Mouse (Mus musculus) midbrain, embryonic 11.5 days (tissue): ENCODE results near the gene Krt2. TPM values are rescaled to one million over a fixed set of nuclear protein-coding genes. Genes with fewer than 3 reads are reported as not detected.

Experiments used
- ATAC-seq: fragments of 200-750 bp; cut with Nextera tagmentation; 2 replicates; pipeline ENCODE4 v1.8.0; 2017; ENCODE audit warnings: moderate TSS enrichment, moderate library complexity; ENCODE audit not compliant: low FRiP score
- DNase-seq: peaks from one replicate; pipeline ENCODE4 v3.0.0; 2015; ENCODE audit warnings: low spot score; ENCODE audit errors: missing footprints
- H3K27ac ChIP-seq: fragments of 300-500 bp; sonication (generic); 2 replicates; pipeline ENCODE4 v1.5.1; 2014; ENCODE audit warnings: low read depth, low read length
- H3K27me3 ChIP-seq: fragments of 300-500 bp; sonication (generic); 2 replicates; pipeline ENCODE4 v1.6.1; 2014; ENCODE audit warnings: mild to moderate bottlenecking, low read length, moderate library complexity, mixed read lengths; ENCODE audit not compliant: control insufficient read depth, insufficient read depth
- H3K36me3 ChIP-seq: fragments of 300-500 bp; sonication (generic); 2 replicates; pipeline ENCODE4 v1.6.1; 2014; ENCODE audit warnings: mild to moderate bottlenecking, low read length, moderate library complexity, mixed read lengths; ENCODE audit not compliant: control insufficient read depth, insufficient read depth
- H3K4me1 ChIP-seq: fragments of 300-500 bp; sonication (generic); 2 replicates; pipeline ENCODE4 v1.6.1; 2014; ENCODE audit warnings: low read length; ENCODE audit not compliant: control insufficient read depth, insufficient read depth
- H3K4me2 ChIP-seq: fragments of 300-500 bp; sonication (generic); 2 replicates; pipeline ENCODE4 v1.6.1; 2014; ENCODE audit warnings: mild to moderate bottlenecking, moderate library complexity
- H3K4me3 ChIP-seq: fragments of 300-500 bp; sonication (generic); 2 replicates; pipeline ENCODE4 v1.5.1; 2014; ENCODE audit warnings: low read depth, low read length
- H3K9ac ChIP-seq: fragments of 300-500 bp; sonication (generic); 2 replicates; pipeline ENCODE4 v1.6.1; 2014; ENCODE audit warnings: low read length
- H3K9me3 ChIP-seq: fragments of 300-500 bp; sonication (generic); 2 replicates; pipeline ENCODE4 v1.6.1; 2016; ENCODE audit warnings: low read length; ENCODE audit not compliant: control insufficient read depth
- WGBS: fragments of 180-500 bp; shearing (Covaris S2); extraction: QIAGEN DNeasy Blood & Tissue Kit; methylation state at CpG from one replicate; pipeline ENCODE4 v1.1.7; 2014; 5-methylcytosine and 5-hydroxymethylcytosine counted together
- polyA plus RNA-seq: library from polyadenylated mRNA; unstranded; fragments of >200 nt; fragmentation: Nextera tagmentation; extraction: Ambion mirVana; gene quantifications from 2 replicates; pipeline ENCODE4 v1.2.1, GENCODE M21; 2014

The Krt2 gene
- polyA plus RNA-seq, 1 experiment from 2014 or later, result not detected

DNA sequence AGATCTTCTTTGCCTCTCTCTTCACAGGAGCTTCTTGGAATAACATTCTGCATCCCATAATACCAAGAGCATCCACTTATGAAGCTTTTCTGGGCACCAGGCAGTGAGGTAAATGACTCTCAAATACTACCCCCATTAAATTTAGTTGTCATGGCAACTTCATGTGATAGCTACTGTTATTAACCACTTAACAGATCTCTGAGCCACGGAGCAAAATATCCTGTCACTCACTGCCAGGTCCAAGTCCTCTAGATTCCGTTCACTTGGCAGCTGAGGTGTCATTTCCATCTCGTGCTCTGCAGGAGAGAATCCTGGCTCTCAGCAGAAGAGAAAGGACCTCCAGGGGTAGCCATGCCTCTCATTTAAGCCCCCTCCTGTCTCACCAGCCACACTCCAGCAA is 27.1 kb downstream of the Krt2 start:
- Histone ChIP-seq H3K4me3 (no peak overlapping the region), H3K4me2 (no peak overlapping the region), H3K36me3 (no peaks in the 10 kb centered on the region), H3K9me3 (no peaks in the 10 kb centered on the region), H3K27ac (no peak overlapping the region), H3K9ac (no peak overlapping the region), H3K27me3 (no peaks in the 10 kb centered on the region), H3K4me1 (no peaks in the 10 kb centered on the region)
- WGBS, result 32% methylated on average over 3 of the region's 3 CpGs
- ATAC-seq (no peak), DNase-seq (no peak)

DNA sequence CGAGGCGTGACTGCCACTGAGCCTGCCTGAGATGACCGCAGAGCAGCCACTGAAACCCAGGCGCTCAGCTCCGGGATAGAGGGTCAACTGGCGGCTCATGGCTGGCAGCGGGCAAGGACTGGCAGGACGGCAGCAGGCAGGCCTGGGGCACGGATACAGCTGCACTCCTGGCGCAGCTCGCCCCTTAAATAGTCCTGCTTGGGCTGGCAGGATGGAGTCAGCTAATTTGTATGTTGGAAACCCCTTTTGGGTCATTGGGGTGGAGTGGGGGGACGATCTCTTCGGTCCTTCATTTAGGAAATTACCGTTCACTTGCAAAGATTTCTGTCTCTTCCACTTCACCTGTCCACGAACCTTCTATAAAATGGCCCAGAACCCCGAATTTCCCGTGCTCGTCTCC is 31.6 kb downstream of the Krt2 start, which contains the start of gene Krt72:
Krt72 (minus strand) TSS at position 101 of the 400 bp plus-strand sequence.
- Histone ChIP-seq H3K9ac (no peak within 1 kb of the TSS), H3K9me3 (no peaks in the 10 kb centered on the region), H3K4me3 (no peak within 1 kb of the TSS), H3K4me1 (no peaks in the 10 kb centered on the region), H3K27ac (no peak within 1 kb of the TSS), H3K27me3 (no peaks in the 10 kb centered on the region), H3K36me3 (no peaks in the 10 kb centered on the region), H3K4me2 (no peak within 1 kb of the TSS)
- ATAC-seq (no peak), DNase-seq (no peak)
- 89% methylated on average over 18 of the region's 18 CpGs for WGBS

DNA sequence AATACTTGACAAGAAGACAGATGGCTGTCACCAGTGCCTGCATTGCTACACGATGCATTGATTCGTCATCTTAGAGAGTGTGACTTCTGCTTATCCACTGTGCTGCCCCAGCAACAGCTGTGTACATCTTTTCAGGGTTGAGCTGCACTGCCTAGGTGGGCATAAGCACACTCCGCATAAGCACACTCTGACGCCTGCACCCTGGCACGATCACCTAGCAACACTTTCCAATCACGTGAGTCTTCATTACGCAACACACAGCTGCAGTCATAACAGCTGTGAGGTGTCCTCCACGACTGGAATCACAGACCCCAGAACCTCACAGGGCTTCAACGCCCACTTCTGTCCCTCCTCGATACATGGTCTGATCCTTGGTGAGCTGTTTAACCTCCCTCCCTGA is 44.5 kb downstream of the Krt2 start:
- H3K36me3 ChIP-seq, result no peaks in the 10 kb centered on the region
- no peak overlapping the region for H3K4me3 ChIP-seq
- H3K9me3 ChIP-seq, result no peaks in the 10 kb centered on the region
- no peaks in the 10 kb centered on the region; the same call in 1 of the 2 replicates for H3K4me1 ChIP-seq
- H3K9ac ChIP-seq, result no peak overlapping the region
- H3K4me2 ChIP-seq, result no peak overlapping the region
- no peak overlapping the region for H3K27ac ChIP-seq
- H3K27me3 ChIP-seq, result no peaks in the 10 kb centered on the region
- ATAC-seq (no peak), DNase-seq (no peak)
- WGBS, result 84% methylated on average over 10 of the region's 10 CpGs

DNA sequence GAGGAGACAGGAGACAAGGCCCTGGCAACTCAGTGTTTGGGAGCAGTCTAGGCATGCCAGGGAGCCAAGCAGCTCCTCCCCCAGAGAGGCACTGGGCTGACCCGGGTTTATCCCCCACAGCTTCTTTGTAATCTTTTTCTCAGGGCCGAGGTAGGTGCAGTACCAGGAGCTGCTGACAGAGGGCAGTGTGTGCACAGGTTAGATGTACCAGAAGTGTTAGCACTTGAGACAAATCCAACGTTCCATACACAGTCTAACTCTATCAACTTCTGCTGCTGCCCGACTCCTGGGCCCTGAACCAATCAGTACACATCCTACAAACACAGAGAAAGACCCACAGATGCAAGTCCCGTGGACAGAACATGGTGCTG is 45.3 kb downstream of the Krt2 start:
- H3K9me3 ChIP-seq, result no peaks in the 10 kb centered on the region
- no peaks in the 10 kb centered on the region; the same call in 1 of the 2 replicates for H3K4me1 ChIP-seq
- H3K36me3 ChIP-seq, result no peaks in the 10 kb centered on the region
- DNase-seq (peak; percentile 100), ATAC-seq (peak; percentile 73)
- H3K9ac ChIP-seq, result peak overlapping the region; percentile 24; the same call in 1 of the 2 replicates
- H3K4me2 ChIP-seq, result no peak overlapping the region
- WGBS, result 8% methylated on average over 5 of the region's 5 CpGs
- no peak overlapping the region for H3K27ac ChIP-seq
- H3K4me3 ChIP-seq, result no peak overlapping the region
- no peaks in the 10 kb centered on the region for H3K27me3 ChIP-seq

DNA sequence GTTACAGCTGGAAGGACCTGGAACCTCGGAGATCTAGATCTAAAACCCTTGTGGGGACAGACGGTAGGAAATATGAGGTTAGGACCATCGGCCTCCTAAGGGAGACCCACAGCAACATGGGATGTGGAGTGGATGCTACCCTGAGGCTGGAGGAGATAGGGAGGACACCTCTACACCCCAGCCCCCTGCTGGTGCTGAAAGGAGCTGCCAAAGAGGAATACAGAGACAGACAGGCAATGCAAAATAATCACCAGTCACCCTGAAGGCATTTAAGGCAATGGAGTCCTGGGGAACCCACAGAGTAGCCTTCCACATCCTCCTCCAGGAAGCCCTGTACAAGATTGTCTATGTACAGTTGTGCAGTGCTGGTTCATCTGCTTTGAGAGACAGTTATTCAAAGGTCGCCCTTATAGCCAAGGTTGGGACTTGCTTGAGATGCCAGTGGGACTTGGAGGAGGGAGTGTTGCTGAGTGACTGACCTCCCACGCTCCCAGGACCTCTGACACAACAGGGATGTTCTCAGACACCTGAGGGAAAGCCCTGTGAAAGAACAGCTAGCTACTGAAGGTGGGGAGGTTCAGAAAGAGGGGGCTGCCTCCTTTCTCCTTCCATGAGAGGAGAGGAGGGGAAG is 45.8 kb downstream of the Krt2 start:
- no peak overlapping the region for H3K4me3 ChIP-seq
- no peaks in the 10 kb centered on the region; the same call in 1 of the 2 replicates for H3K4me1 ChIP-seq
- no peak overlapping the region for H3K4me2 ChIP-seq
- peak overlapping the region; percentile 24; the same call in 1 of the 2 replicates for H3K9ac ChIP-seq
- no peaks in the 10 kb centered on the region for H3K36me3 ChIP-seq
- no peak overlapping the region for H3K27ac ChIP-seq
- no peaks in the 10 kb centered on the region for H3K9me3 ChIP-seq
- 76% methylated on average over 5 of the region's 5 CpGs for WGBS
- peak; percentile 90 for DNase-seq
- H3K27me3 ChIP-seq, result no peaks in the 10 kb centered on the region
- ATAC-seq, result peak; percentile 24; the same call in 1 of the 2 replicates

DNA sequence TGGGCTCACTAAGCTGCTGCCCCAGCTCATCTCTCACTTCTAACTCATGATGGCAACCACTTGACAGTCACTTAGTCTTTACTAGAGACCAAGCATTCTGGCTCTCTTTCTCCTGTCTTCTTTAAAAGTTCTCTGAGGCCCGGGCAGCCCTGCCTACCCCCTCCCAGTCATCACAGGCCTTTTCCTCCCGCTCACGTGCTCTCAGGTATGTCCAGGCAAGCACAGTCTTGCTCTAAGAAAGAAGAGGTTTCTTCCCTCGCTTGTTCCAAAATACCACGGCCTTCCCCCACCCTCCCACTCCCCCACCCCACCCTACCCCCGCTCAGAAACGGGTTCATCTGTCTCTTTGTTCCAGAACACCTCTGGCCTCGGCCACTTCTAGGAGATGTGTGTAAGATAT is 47.7 kb downstream of the Krt2 start:
- ATAC-seq (no peak), DNase-seq (no peak)
- Histone ChIP-seq H3K4me1 (no peaks in the 10 kb centered on the region; the same call in 1 of the 2 replicates), H3K9me3 (no peaks in the 10 kb centered on the region), H3K27ac (no peak overlapping the region), H3K9ac (no peak overlapping the region), H3K4me3 (no peak overlapping the region), H3K36me3 (no peaks in the 10 kb centered on the region), H3K4me2 (no peak overlapping the region), H3K27me3 (no peaks in the 10 kb centered on the region)
- WGBS, result 51% methylated on average over 8 of the region's 8 CpGs

Other genes with a start within 250 kb of the Krt2 start
- not detected in 2 replicates for gene Krt75, start 244.3 kb downstream of the Krt2 start, polyA plus RNA-seq
- not detected in 2 replicates for gene Gm5414, start 190.0 kb downstream of the Krt2 start, polyA plus RNA-seq
- gene Gm5478, start 170.8 kb downstream of the Krt2 start, polyA plus RNA-seq, result not detected in 2 replicates
- gene Krt6b, start 137.9 kb downstream of the Krt2 start, polyA plus RNA-seq, result not detected in 2 replicates
- not detected in 2 replicates for gene Krt6a, start 123.9 kb downstream of the Krt2 start, polyA plus RNA-seq
- 0.34 and 0.51 TPM in 2 replicates for gene Krt5, start 105.3 kb downstream of the Krt2 start, polyA plus RNA-seq
- gene Krt71, start 75.1 kb downstream of the Krt2 start, polyA plus RNA-seq, result not detected in 2 replicates
- not detected in 2 replicates for gene Krt72, start 31.7 kb downstream of the Krt2 start, polyA plus RNA-seq
- 0.15 and 0.19 TPM in 2 replicates for gene Krt73, start 15.8 kb downstream of the Krt2 start, polyA plus RNA-seq
- 1.00 and 1.4 TPM in 2 replicates for gene Krt1, start 32.6 kb upstream of the Krt2 start, polyA plus RNA-seq
- gene Krt77, start 51.5 kb upstream of the Krt2 start, polyA plus RNA-seq, result not detected in 2 replicates
- gene Krt76, start 74.8 kb upstream of the Krt2 start, polyA plus RNA-seq, result not detected in 2 replicates
- not detected in 2 replicates for gene Krt4, start 106.6 kb upstream of the Krt2 start, polyA plus RNA-seq
- gene Krt79, start 122.2 kb upstream of the Krt2 start, polyA plus RNA-seq, result 0.18 and 0.25 TPM in 2 replicates
- gene Krt78, start 136.1 kb upstream of the Krt2 start, polyA plus RNA-seq, result not detected in 2 replicates
- gene Krt8, start 186.3 kb upstream of the Krt2 start, polyA plus RNA-seq, result 9.2 and 10.2 TPM in 2 replicates
- gene Krt18, start 210.0 kb upstream of the Krt2 start, polyA plus RNA-seq, result 5.0 and 5.6 TPM in 2 replicates